Comparison of ENCODE assay signal across 18 mouse cellular contexts in genomic region chr14:67573451-67573995, GRCm38 (mm10).
"Had no signal": no experiment of that assay in that cellular context is flagged by ENCODE, and none has a peak within 500 bp of the region (broad histone marks: within the 10 kb centered on the region; RNA-seq: fewer than 3 reads in every experiment).

No protein-coding gene starts in this region.

- ATAC-seq: liver, embryonic 12.5 days had no signal

- H3K9me3 ChIP-seq: limb, embryonic 10.5 days; limb, embryonic 13.5 days; liver, embryonic 12.5 days; liver, embryonic 15.5 days; lung, embryonic 15.5 days; megakaryocyte, embryonic 14.5 days; midbrain, embryonic 10.5 days; neural tube, embryonic 12.5 days; neural tube, embryonic 15.5 days had no signal

- H3K27me3 ChIP-seq: liver, embryonic 12.5 days; liver, embryonic 15.5 days; neural tube, embryonic 15.5 days had no signal

- H3K27ac ChIP-seq: limb, embryonic 10.5 days; limb, embryonic 13.5 days; liver, embryonic 12.5 days; liver, embryonic 15.5 days; lung, embryonic 15.5 days; midbrain, embryonic 10.5 days; neural tube, embryonic 12.5 days; neural tube, embryonic 15.5 days had no signal

- H3K4me3 ChIP-seq: limb, embryonic 10.5 days; limb, embryonic 13.5 days; liver, embryonic 12.5 days; liver, embryonic 15.5 days; lung, embryonic 15.5 days; megakaryocyte, embryonic 14.5 days; midbrain, embryonic 10.5 days; neural tube, embryonic 12.5 days; neural tube, embryonic 15.5 days had no signal

- H3K4me2 ChIP-seq: limb, embryonic 13.5 days; liver, embryonic 12.5 days; liver, embryonic 15.5 days; lung, embryonic 15.5 days; neural tube, embryonic 12.5 days; neural tube, embryonic 15.5 days had no signal

- H3K9ac ChIP-seq: limb, embryonic 13.5 days; liver, embryonic 12.5 days; liver, embryonic 15.5 days; lung, embryonic 15.5 days; neural tube, embryonic 12.5 days; neural tube, embryonic 15.5 days had no signal

- H3K36me3 ChIP-seq: limb, embryonic 10.5 days; limb, embryonic 13.5 days; liver, embryonic 12.5 days; liver, embryonic 15.5 days; lung, embryonic 15.5 days; midbrain, embryonic 10.5 days; neural tube, embryonic 12.5 days; neural tube, embryonic 15.5 days had no signal

- H3K4me1 ChIP-seq: liver, embryonic 12.5 days; liver, embryonic 15.5 days; lung, embryonic 15.5 days; megakaryocyte, embryonic 14.5 days had no signal

- DNase-seq: kidney, adult 18-20 months; kidney, adult 9 months; kidney, postnatal 4 days; liver; lung, postnatal 10 days; midbrain, embryonic 14.5 days; thymus, adult 2 months; thymus, postnatal 14 days; thymus, postnatal 4 days had no signal
